Mouse (Mus musculus): ENCODE measurements around the gene Tnc. TPM values are rescaled to one million over a fixed set of nuclear protein-coding genes. Genes with fewer than 3 reads are reported as not detected.

Tnc gene
- polyA plus RNA-seq, 1 experiment from 2014 or later: 16.3 TPM

GRCm38 (mm10) chr4:64065266-64065665 is 18.5 kb upstream of the Tnc start:
- no peak overlapping the region for H3K9ac ChIP-seq
- H3K27me3 ChIP-seq: peaks cover 20% of the 10 kb centered on the region
- ATAC-seq (replicated peaks; ENCODE audit: insufficient number of reproducible peaks, insufficient read depth, low FRiP score, low read depth): no peak
- H3K4me3 ChIP-seq: peak overlapping the region; percentile 30
- H3K27ac ChIP-seq: no peak overlapping the region
- no peaks in the 10 kb centered on the region for H3K9me3 ChIP-seq (replicated peaks)
- H3K4me2 ChIP-seq: peak overlapping the region; percentile 55
- no peaks in the 10 kb centered on the region for H3K36me3 ChIP-seq
- peaks cover 8% of the 10 kb centered on the region; the same call in 1 of the 2 replicates for H3K4me1 ChIP-seq (replicated peaks)
- 15% methylated on average over 10 of the region's 10 CpGs for WGBS

- no peak overlapping the region for H3K4me2 ChIP-seq
Observed at GRCm38 (mm10) chr4:64058856-64059231, 12.0 kb upstream of the Tnc start.

GRCm38 (mm10) chr4:64058048-64058855 is 11.4 kb upstream of the Tnc start:
- Histone ChIP-seq H3K36me3 (no peaks in the 10 kb centered on the region), H3K27ac (no peak overlapping the region), H3K4me1 (replicated peaks) (peaks cover 10% of the 10 kb centered on the region), H3K27me3 (peaks cover 16% of the 10 kb centered on the region), H3K4me3 (no peak overlapping the region), H3K4me2 (no peak overlapping the region), H3K9me3 (replicated peaks) (no peaks in the 10 kb centered on the region), H3K9ac (no peak overlapping the region)
- ATAC-seq (replicated peaks; ENCODE audit: insufficient number of reproducible peaks, insufficient read depth, low FRiP score, low read depth): peak; percentile 58; the same call in 1 of the 2 replicates
- WGBS: 14% methylated on average over 12 of the region's 12 CpGs

More at GRCm38 (mm10) chr4:64058856-64059231, 12.0 kb upstream of the Tnc start:
- Histone ChIP-seq H3K9ac (no peak overlapping the region), H3K27me3 (peaks cover 22% of the 10 kb centered on the region), H3K4me1 (replicated peaks) (peaks cover 10% of the 10 kb centered on the region), H3K4me3 (no peak overlapping the region), H3K27ac (no peak overlapping the region), H3K36me3 (no peaks in the 10 kb centered on the region), H3K9me3 (replicated peaks) (no peaks in the 10 kb centered on the region)
- 19% methylated on average over 6 of the region's 6 CpGs for WGBS
- ATAC-seq (replicated peaks; ENCODE audit: insufficient number of reproducible peaks, insufficient read depth, low FRiP score, low read depth): no peak

- Histone ChIP-seq H3K4me2 (no peak overlapping the region), H3K4me1 (replicated peaks) (peaks cover 12% of the 10 kb centered on the region), H3K4me3 (no peak overlapping the region), H3K36me3 (no peaks in the 10 kb centered on the region), H3K9ac (no peak overlapping the region), H3K9me3 (replicated peaks) (no peaks in the 10 kb centered on the region), H3K27me3 (peaks cover 62% of the 10 kb centered on the region), H3K27ac (no peak overlapping the region)
- ATAC-seq (replicated peaks; ENCODE audit: insufficient number of reproducible peaks, insufficient read depth, low FRiP score, low read depth): no peak
- 67% methylated on average over 7 of the region's 7 CpGs for WGBS
Observed at GRCm38 (mm10) chr4:64048177-64048576, 1.4 kb upstream of the Tnc start.

GRCm38 (mm10) chr4:64043893-64044292 is 2.9 kb downstream of the Tnc start:
- ATAC-seq (replicated peaks; ENCODE audit: insufficient number of reproducible peaks, insufficient read depth, low FRiP score, low read depth): no peak
- no peaks in the 10 kb centered on the region for H3K36me3 ChIP-seq
- WGBS: 58% methylated on average over 4 of the region's 4 CpGs
- H3K4me2 ChIP-seq: no peak overlapping the region; the same call in 1 of the 2 replicates
- H3K27ac ChIP-seq: no peak overlapping the region
- no peak overlapping the region for H3K9ac ChIP-seq
- H3K27me3 ChIP-seq: peaks cover 54% of the 10 kb centered on the region
- H3K9me3 ChIP-seq (replicated peaks): no peaks in the 10 kb centered on the region
- peaks cover 12% of the 10 kb centered on the region for H3K4me1 ChIP-seq (replicated peaks)
- H3K4me3 ChIP-seq: no peak overlapping the region

GRCm38 (mm10) chr4:64043371-64043770 is 3.4 kb downstream of the Tnc start:
- no peak overlapping the region for H3K4me3 ChIP-seq
- peaks cover 49% of the 10 kb centered on the region for H3K27me3 ChIP-seq
- WGBS: 79% methylated on average over 6 of the region's 6 CpGs
- no peak overlapping the region for H3K9ac ChIP-seq
- no peak overlapping the region for H3K4me2 ChIP-seq
- H3K9me3 ChIP-seq (replicated peaks): no peaks in the 10 kb centered on the region
- ATAC-seq (replicated peaks; ENCODE audit: insufficient number of reproducible peaks, insufficient read depth, low FRiP score, low read depth): no peak
- no peaks in the 10 kb centered on the region for H3K36me3 ChIP-seq
- H3K27ac ChIP-seq: no peak overlapping the region
- peaks cover 12% of the 10 kb centered on the region for H3K4me1 ChIP-seq (replicated peaks)

- no peak overlapping the region for H3K9ac ChIP-seq
- H3K4me1 ChIP-seq (replicated peaks): no peaks in the 10 kb centered on the region
- peaks cover 16% of the 10 kb centered on the region for H3K27me3 ChIP-seq
- WGBS: 65% methylated on average over 2 of the region's 2 CpGs
- no peak overlapping the region for H3K27ac ChIP-seq
- H3K4me2 ChIP-seq: no peak overlapping the region
- no peak for ATAC-seq (replicated peaks; ENCODE audit: insufficient number of reproducible peaks, insufficient read depth, low FRiP score, low read depth)
- no peaks in the 10 kb centered on the region for H3K9me3 ChIP-seq (replicated peaks)
- H3K36me3 ChIP-seq: no peaks in the 10 kb centered on the region
- H3K4me3 ChIP-seq: no peak overlapping the region
Observed at GRCm38 (mm10) chr4:64039091-64039490, 7.7 kb downstream of the Tnc start.

GRCm38 (mm10) chr4:64037513-64037912 is 9.3 kb downstream of the Tnc start:
- no peak for ATAC-seq (replicated peaks; ENCODE audit: insufficient number of reproducible peaks, insufficient read depth, low FRiP score, low read depth)
- no peaks in the 10 kb centered on the region for H3K9me3 ChIP-seq (replicated peaks)
- no peaks in the 10 kb centered on the region for H3K36me3 ChIP-seq
- no peak overlapping the region for H3K9ac ChIP-seq
- 82% methylated on average over 2 of the region's 2 CpGs for WGBS
- no peak overlapping the region for H3K4me3 ChIP-seq
- H3K27me3 ChIP-seq: peaks cover 6% of the 10 kb centered on the region; the same call in 1 of the 2 replicates
- no peak overlapping the region for H3K4me2 ChIP-seq
- H3K4me1 ChIP-seq (replicated peaks): no peaks in the 10 kb centered on the region
- H3K27ac ChIP-seq: no peak overlapping the region

- Histone ChIP-seq H3K27ac (no peak overlapping the region), H3K9me3 (replicated peaks) (no peaks in the 10 kb centered on the region), H3K4me3 (no peak overlapping the region), H3K27me3 (no peaks in the 10 kb centered on the region), H3K36me3 (no peaks in the 10 kb centered on the region), H3K4me2 (no peak overlapping the region), H3K9ac (no peak overlapping the region), H3K4me1 (replicated peaks) (no peaks in the 10 kb centered on the region)
- no peak for ATAC-seq (replicated peaks; ENCODE audit: insufficient number of reproducible peaks, insufficient read depth, low FRiP score, low read depth)
- 77% methylated on average over 1 of the region's 1 CpGs for WGBS
Observed at GRCm38 (mm10) chr4:64034724-64035123, 12.1 kb downstream of the Tnc start.

- no peak for ATAC-seq (replicated peaks; ENCODE audit: insufficient number of reproducible peaks, insufficient read depth, low FRiP score, low read depth)
- WGBS: 51% methylated on average over 2 of the region's 2 CpGs
- Histone ChIP-seq H3K27me3 (no peaks in the 10 kb centered on the region), H3K9ac (no peak overlapping the region), H3K4me1 (replicated peaks) (no peaks in the 10 kb centered on the region), H3K36me3 (no peaks in the 10 kb centered on the region), H3K4me2 (no peak overlapping the region), H3K4me3 (no peak overlapping the region), H3K9me3 (replicated peaks) (no peaks in the 10 kb centered on the region), H3K27ac (no peak overlapping the region)
Observed at GRCm38 (mm10) chr4:64033191-64033590, 13.6 kb downstream of the Tnc start.

- Histone ChIP-seq H3K4me3 (no peak overlapping the region), H3K36me3 (no peaks in the 10 kb centered on the region), H3K27me3 (no peaks in the 10 kb centered on the region), H3K9ac (no peak overlapping the region), H3K9me3 (replicated peaks) (no peaks in the 10 kb centered on the region), H3K4me1 (replicated peaks) (no peaks in the 10 kb centered on the region), H3K4me2 (no peak overlapping the region), H3K27ac (no peak overlapping the region)
- no peak for ATAC-seq (replicated peaks; ENCODE audit: insufficient number of reproducible peaks, insufficient read depth, low FRiP score, low read depth)
- 53% methylated on average over 1 of the region's 1 CpGs for WGBS
Observed at GRCm38 (mm10) chr4:64029486-64029885, 17.3 kb downstream of the Tnc start.

- H3K4me3 ChIP-seq: no peak overlapping the region
- no peaks in the 10 kb centered on the region for H3K36me3 ChIP-seq
- H3K27ac ChIP-seq: no peak overlapping the region
- no peaks in the 10 kb centered on the region for H3K4me1 ChIP-seq (replicated peaks)
- no peak for ATAC-seq (replicated peaks; ENCODE audit: insufficient number of reproducible peaks, insufficient read depth, low FRiP score, low read depth)
- no peak overlapping the region for H3K4me2 ChIP-seq
- H3K27me3 ChIP-seq: no peaks in the 10 kb centered on the region
- H3K9ac ChIP-seq: no peak overlapping the region
- H3K9me3 ChIP-seq (replicated peaks): no peaks in the 10 kb centered on the region
- 83% methylated on average over 6 of the region's 6 CpGs for WGBS
Observed at GRCm38 (mm10) chr4:64025591-64025990, 21.2 kb downstream of the Tnc start.
